Mouse (Mus musculus) spleen, adult 2 months (tissue): ENCODE data around the gene Sfxn4. TPM values are rescaled to one million over a fixed set of nuclear protein-coding genes. Genes with fewer than 3 reads are reported as not detected.

ENCODE experiments used
- DNase-seq, 2 experiments: peaks; one replicate each; pipeline versions ENCODE4 v3.0.0 to v3.0.0-alpha.2; 2012 to 2021; ENCODE audit warnings: low spot score in 2 of 2, low read depth in 1 of 2
- H3K27ac ChIP-seq: fragments of 200-500 bp; 2 replicates; pipeline ENCODE4 v1.5.1; 2012; ENCODE audit warnings: low read length, inconsistent platforms; ENCODE audit not compliant: insufficient read depth
- H3K27me3 ChIP-seq: fragments of 200-500 bp; 2 replicates; pipeline ENCODE4 v1.6.1; 2012; ENCODE audit warnings: mild to moderate bottlenecking, moderate library complexity, low read length, inconsistent platforms; ENCODE audit not compliant: control insufficient read depth, insufficient read depth
- H3K36me3 ChIP-seq: fragments of 200-500 bp; 2 replicates; pipeline ENCODE4 v1.6.1; 2012; ENCODE audit warnings: mild to moderate bottlenecking, low read length, inconsistent platforms; ENCODE audit not compliant: control insufficient read depth, insufficient read depth
- H3K4me1 ChIP-seq: fragments of 200-500 bp; 2 replicates; pipeline ENCODE4 v1.6.1; 2011; ENCODE audit warnings: inconsistent platforms; ENCODE audit not compliant: control insufficient read depth, insufficient read depth, insufficient read length
- H3K4me3 ChIP-seq: fragments of 200-500 bp; 2 replicates; pipeline ENCODE4 v1.5.1; 2011; ENCODE audit warnings: mild to moderate bottlenecking, inconsistent platforms; ENCODE audit not compliant: insufficient read depth, insufficient read length; ENCODE audit errors: extremely low read depth
- CTCF ChIP-seq: fragments of 200-500 bp; IDR thresholded peaks from 2 replicates; pipeline ENCODE4 v1.5.1; 2011; ENCODE audit warnings: mild to moderate bottlenecking, inconsistent platforms; ENCODE audit not compliant: insufficient read depth, insufficient read length, insufficient replicate concordance; ENCODE audit errors: extremely low read depth
- POLR2A ChIP-seq: fragments of 200-500 bp; IDR thresholded peaks from 2 replicates; pipeline ENCODE4 v1.6.1; 2011; ENCODE audit warnings: low read depth, low read length, inconsistent platforms
- WGBS: fragments of 180-500 bp; shearing (Covaris S2); methylation state at CpG from one replicate; pipeline ENCODE4 v1.1.7; 2018; 5-methylcytosine and 5-hydroxymethylcytosine counted together
- polyA plus RNA-seq: library from polyadenylated mRNA; depleted of rRNA; stranded (reverse); fragments of >200 nt; gene quantifications from 2 replicates; pipeline ENCODE4 v1.2.3, GENCODE M21; 2012

Sfxn4 gene
- polyA plus RNA-seq, 1 experiment: 0.94 TPM

DNA sequence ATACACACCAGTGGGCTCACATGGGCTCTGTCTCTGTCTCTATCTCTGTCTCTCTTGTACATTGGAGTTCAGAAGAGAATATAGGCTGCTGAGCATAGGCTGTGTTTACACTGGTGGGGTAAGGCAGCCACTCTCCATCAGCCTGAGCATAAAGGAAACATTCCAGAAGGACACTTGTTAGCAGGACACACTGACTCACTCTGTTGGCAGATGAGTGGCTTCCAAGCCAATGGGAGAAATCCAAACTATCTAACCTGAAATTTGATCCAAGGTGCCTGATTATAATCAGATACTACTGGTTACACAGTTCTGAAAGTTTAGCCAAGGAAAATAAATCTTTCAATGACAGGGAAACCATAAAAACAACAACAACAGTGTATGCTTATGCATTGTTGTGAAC is 15.5 kb downstream of the Sfxn4 start:
- DNase-seq: no peak
- Histone ChIP-seq H3K4me3 (no peak overlapping the region), H3K27me3 (no peaks in the 10 kb centered on the region), H3K36me3 (peaks cover under 1% of the 10 kb centered on the region), H3K4me1 (no peaks in the 10 kb centered on the region), H3K27ac (no peak overlapping the region)
- TF ChIP-seq CTCF (no peak), POLR2A (no peak)

DNA sequence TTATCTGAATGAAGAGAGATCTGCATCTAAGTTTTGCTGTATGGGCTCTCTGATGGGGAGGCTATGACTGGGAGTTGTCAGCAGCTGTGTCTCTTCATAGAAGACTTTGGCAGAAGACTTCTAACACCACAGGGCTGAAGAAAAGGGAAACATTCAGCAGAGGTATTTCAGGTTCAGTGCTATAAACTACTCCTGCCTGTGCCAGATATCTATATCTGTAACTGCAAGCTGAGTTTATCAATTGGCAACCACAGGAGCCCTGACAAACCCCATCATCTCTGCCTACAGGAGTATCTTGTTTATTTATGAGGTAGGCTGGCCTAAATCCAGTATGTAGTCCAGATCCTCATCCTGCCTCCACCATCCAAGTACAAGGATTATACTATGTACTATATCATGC is 18.0 kb downstream of the Sfxn4 start:
- H3K4me1 ChIP-seq: no peaks in the 10 kb centered on the region
- H3K4me3 ChIP-seq: no peak overlapping the region
- no peak overlapping the region for H3K27ac ChIP-seq
- H3K27me3 ChIP-seq: no peaks in the 10 kb centered on the region
- H3K36me3 ChIP-seq: peaks cover 7% of the 10 kb centered on the region
- no peak for DNase-seq
- no peak for TF ChIP-seq POLR2A
- no peak for TF ChIP-seq CTCF

DNA sequence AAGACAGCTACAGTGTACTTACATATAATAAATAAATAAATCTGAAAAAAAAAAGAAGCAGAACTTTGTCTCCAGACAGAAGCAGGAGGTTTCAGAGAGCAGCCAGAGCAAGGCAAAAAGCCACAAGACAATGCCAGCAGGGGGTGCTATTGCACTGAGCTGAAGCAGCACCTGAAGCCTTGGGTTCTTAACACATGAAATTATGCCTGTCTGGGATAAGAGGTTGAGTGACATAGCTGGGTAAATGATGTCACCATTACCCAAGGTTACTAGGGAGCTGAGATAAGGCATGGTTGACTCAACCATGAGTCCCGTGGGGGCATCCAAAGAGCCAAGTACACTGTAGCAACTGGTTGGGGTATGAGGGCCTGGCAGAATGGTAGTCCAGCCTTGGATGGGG is 23.5 kb downstream of the Sfxn4 start:
- Histone ChIP-seq H3K4me3 (no peak overlapping the region), H3K27me3 (no peaks in the 10 kb centered on the region), H3K36me3 (peaks cover 27% of the 10 kb centered on the region), H3K4me1 (no peaks in the 10 kb centered on the region), H3K27ac (no peak overlapping the region)
- WGBS: 76% methylated on average over 1 of the region's 1 CpGs
- peak; percentile 52 to 71 for DNase-seq
- TF ChIP-seq CTCF (peak; percentile 86; the same call in 1 of the 2 replicates), POLR2A (no peak)

DNA sequence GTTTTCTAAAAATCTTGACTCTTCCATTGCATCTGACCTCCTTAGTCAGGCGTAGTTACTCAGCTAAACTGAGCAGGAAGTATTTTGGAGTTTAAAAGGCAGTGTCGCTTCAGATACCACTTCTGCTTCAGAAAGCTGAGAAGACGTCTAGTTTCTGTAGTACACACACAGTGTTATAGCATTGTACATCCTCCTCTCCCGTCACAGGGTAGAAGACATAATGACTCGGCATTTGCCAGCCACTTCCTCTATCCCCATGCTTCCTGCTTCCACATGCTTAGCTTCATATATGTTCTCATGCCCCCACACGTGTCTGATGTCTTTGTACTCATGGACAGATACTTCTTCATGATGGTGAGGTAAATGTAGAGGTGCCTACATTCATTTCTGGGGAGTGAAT is 42.6 kb downstream of the Sfxn4 start:
- no peak overlapping the region for H3K27ac ChIP-seq
- DNase-seq: no peak
- WGBS: 62% methylated on average over 6 of the region's 6 CpGs

DNA sequence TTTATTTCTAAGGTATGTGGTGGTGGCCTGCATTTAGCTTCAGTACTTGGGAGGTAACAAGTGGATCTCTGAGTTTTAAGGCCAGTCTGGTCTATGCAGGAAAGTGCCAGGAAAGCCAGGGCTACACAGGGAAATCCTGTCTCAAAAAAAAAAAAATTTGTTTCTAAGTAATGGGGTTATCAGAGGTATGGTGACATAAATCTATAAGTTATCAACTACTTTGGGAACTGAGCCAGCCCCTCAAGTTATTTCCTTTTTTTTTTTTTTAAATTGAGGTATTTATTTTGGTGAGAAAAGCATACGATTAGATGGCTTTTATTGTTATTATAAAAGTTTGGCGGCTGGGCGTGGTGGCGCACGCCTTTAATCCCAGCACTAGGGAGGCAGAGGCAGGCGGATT is 48.1 kb downstream of the Sfxn4 start:
- DNase-seq: no peak
- Histone ChIP-seq H3K27ac (no peak overlapping the region), H3K4me3 (no peak overlapping the region), H3K4me1 (peaks cover 4% of the 10 kb centered on the region; the same call in 1 of the 2 replicates), H3K36me3 (peaks cover 12% of the 10 kb centered on the region), H3K27me3 (no peaks in the 10 kb centered on the region)
- TF ChIP-seq POLR2A: no peak
- TF ChIP-seq CTCF: no peak
- WGBS: 95% methylated on average over 6 of the region's 6 CpGs

More for the DNA sequence above, 42.6 kb downstream of the Sfxn4 start:
- Histone ChIP-seq H3K4me3 (no peak overlapping the region), H3K36me3 (peaks cover 29% of the 10 kb centered on the region), H3K27me3 (no peaks in the 10 kb centered on the region), H3K4me1 (no peaks in the 10 kb centered on the region)
- TF ChIP-seq POLR2A (no peak), CTCF (no peak)

DNA sequence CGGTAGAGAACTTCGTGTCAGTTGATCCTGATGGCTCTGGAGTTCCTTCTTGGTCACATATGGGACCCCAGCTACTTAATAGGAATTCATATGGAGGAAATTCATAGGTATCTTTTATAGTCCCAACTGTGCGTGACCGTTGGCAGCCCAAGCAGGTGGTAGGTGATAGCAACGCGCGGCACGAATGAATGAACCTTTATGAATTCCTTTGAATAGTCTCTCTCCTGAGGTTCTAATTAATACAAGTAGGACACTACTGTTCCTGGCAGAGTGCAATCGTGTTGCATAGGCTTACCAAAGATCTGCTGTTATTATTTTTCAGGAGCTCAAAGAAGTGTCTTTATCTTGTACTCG is 49.3 kb downstream of the Sfxn4 start:
- Histone ChIP-seq H3K27me3 (no peaks in the 10 kb centered on the region), H3K4me3 (peak overlapping the region; percentile 96), H3K4me1 (peaks cover 4% of the 10 kb centered on the region; the same call in 1 of the 2 replicates), H3K27ac (no peak overlapping the region; the same call in 1 of the 2 replicates), H3K36me3 (peaks cover 11% of the 10 kb centered on the region)
- no peak for TF ChIP-seq POLR2A
- TF ChIP-seq CTCF: no peak
- no peak for DNase-seq
- WGBS: 10% methylated on average over 10 of the region's 10 CpGs

DNA sequence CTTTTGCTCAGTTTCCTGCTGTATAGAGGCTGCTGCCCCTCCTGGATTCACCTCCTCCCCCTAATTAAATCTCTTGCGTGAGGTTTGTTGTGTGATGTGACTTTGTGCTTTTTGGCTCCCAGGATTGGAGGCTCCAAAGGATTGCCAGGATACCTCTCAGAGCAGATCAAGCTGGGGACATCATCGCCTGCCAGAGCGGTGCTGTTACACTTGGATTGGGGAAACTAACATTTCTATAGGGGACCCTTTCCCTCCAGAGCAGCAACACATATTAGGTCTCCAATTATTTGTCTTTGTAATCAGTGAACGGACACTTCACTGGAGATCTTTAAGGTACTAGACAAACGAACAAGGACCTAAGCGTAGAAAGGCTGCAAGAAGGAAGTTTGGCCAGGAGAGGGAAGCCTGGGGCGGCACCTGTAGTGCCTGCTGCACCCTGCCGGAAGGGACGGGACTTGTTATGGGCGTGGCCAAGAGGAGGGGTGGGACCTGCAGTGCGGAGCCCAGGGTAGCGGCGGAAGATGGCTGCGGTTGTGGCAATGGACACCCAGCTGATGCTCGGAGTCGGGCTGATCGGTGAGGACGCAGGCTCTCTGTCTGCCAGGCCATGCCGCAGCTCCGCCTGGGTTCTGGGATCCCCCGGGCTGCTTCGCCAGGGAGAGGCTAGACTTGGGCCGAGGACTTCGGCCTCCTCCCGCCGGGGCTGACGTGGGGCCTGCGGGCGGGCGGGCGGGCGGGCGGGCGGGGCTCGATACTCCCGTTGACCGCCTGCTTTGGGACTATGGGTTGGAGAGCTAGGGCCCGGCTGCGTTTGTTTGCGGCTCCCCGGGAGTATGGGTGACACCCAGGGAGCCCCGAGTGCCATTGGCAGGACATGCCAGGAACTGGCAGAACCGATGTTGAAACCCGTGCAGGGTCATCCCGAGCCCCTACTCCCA is 49.9 kb downstream of the Sfxn4 start, which contains the start of gene Fam45a:
TSS of gene Fam45a (plus strand) at position 488 of the 938 bp plus-strand sequence.
- WGBS: 4% methylated on average over 45 of the region's 45 CpGs
- H3K27me3 ChIP-seq: no peaks in the 10 kb centered on the region
- TF ChIP-seq POLR2A (peak; percentile 81), CTCF (peak; percentile 47; the same call in 1 of the 2 replicates)
- H3K27ac ChIP-seq: peak within 1 kb of the TSS; percentile 56; the same call in 1 of the 2 replicates
- H3K4me1 ChIP-seq: peaks cover 4% of the 10 kb centered on the region; the same call in 1 of the 2 replicates
- peak; percentile 85 to 94 for DNase-seq
- H3K4me3 ChIP-seq: peak within 1 kb of the TSS; percentile 96
- H3K36me3 ChIP-seq: peaks cover 9% of the 10 kb centered on the region
